Mouse (Mus musculus): ENCODE results near the gene Mafk.
"Not testable (repeated sequence)": the region's sequence is repeated elsewhere in the genome, so short reads cannot be mapped to it uniquely, and the experiment has no call there.

The Mafk gene

GRCm38 (mm10) chr5:139791227-139792158 lies at the start of gene Mafk:
TSS of gene Mafk (plus strand) at chr5:139791513.
- DNase-seq (ENCODE audit: low read depth in 2 of 2, low spot score in 2 of 2): peak; percentile 97 to 99

DNA sequence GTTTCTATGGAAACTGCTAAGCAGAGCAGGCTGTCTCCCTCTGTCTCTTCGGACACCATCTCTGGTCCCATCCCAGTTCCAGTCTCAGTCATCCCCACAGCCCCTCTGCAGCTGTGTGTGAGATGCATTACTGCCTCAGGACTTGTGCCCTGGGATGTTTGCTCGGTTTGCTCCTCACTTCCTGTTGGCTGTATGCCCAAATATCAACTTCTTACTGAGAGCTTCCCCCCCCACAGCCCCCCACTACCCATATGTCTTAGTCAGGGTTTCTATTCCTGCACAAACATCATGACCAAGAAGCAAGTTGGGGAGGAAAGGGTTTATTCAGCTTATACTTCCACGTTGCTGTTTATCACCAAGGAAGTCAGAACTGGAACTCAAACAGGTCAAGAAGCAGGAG lies 48.7 kb upstream of the Mafk start:
- not testable (repeated sequence) for DNase-seq (ENCODE audit: low read depth in 2 of 2, low spot score in 2 of 2)

- peak in 1 of 2 experiments; percentile 50 for DNase-seq (ENCODE audit: low read depth in 2 of 2, low spot score in 2 of 2)
Measured at GRCm38 (mm10) chr5:139745771-139746170, 45.5 kb upstream of the Mafk start.

DNA sequence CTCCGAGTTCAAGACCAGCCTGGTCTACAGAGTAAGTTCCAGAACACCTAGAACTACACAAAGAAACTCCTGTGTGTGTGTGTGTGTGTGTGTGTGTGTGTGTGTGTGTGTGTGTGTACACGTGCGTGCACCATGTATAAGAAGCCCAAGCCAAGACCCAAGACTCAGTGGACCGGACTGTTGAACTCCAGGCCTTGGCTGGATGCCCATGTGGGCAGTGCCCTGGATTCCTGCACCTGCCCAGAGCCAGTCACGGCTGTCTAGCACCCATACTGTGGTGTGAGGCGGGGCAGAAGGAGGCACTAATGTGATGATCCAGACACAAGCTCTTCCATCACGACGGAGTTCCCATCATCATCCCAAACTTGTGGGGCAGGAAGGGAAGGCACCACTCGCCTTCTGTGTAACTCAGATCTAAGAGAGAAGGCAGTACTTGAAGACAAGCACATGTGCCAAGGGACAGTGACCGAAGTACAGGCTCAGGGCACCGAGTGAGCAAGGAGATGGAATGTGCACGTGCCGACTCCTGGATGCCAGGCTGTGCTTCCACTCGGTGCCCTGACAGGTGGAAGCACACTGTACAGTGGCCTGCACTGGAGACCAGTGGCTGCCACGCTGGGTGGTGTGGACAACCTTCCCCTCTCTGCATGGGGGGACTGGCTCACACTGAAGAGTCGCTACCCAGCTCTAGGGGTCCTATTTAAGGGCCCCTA lies 41.7 kb upstream of the Mafk start:
- no peak for DNase-seq (ENCODE audit: low read depth in 2 of 2, low spot score in 2 of 2)

- DNase-seq (ENCODE audit: low read depth in 2 of 2, low spot score in 2 of 2): peak; percentile 60 to 62
Measured at GRCm38 (mm10) chr5:139750535-139750934, 40.8 kb upstream of the Mafk start.

- DNase-seq (ENCODE audit: low read depth in 2 of 2, low spot score in 2 of 2): no peak
Measured at GRCm38 (mm10) chr5:139754753-139755152, 36.6 kb upstream of the Mafk start.

GRCm38 (mm10) chr5:139756135-139756534 lies 35.2 kb upstream of the Mafk start:
- DNase-seq (ENCODE audit: low read depth in 2 of 2, low spot score in 2 of 2): no peak

- DNase-seq (ENCODE audit: low read depth in 2 of 2, low spot score in 2 of 2): no peak
Measured at GRCm38 (mm10) chr5:139756586-139756985, 34.7 kb upstream of the Mafk start.

DNA sequence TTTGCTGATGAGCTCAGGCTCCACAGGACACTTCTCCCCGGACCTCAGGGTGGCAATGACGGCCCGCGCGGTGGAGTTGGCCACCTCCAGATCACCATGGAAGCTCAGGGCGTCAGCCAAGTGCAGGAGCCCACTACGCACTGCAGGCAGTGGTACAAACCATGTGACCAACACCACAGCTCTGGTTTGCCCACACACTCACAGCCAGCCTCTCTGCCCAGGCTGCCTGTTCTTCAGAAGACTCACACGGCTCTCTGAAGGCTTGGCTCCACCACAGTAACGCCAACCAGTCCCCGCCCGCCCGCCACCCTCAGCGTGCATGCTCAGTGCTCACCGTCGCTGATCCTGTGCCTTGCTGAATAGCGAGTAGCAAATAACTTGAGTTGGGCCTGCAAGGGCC lies 33.2 kb upstream of the Mafk start:
- DNase-seq (ENCODE audit: low read depth in 2 of 2, low spot score in 2 of 2): no peak

GRCm38 (mm10) chr5:139764296-139764695 lies 27.0 kb upstream of the Mafk start:
- no peak for DNase-seq (ENCODE audit: low read depth in 2 of 2, low spot score in 2 of 2)

DNA sequence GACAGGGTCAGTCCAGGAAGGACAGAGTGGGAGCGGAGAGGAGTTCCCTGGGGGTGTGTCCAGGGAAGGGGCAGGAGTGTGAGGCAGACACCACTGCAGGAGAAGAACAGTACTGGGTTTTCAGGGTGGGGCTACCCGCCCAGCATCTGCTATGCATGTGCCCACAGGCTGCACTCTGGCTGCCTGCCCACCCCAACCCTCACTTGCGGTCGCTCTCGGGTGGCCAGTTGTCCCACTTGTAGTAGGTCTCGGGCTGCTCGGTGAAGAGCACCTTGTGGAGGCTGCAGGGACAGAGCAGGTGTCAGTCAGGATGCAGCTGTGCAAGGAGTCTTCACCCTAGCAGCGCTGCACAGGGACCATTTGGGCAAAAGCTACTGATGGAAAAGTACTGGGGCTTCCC lies 23.1 kb upstream of the Mafk start:
- no peak for DNase-seq (ENCODE audit: low read depth in 2 of 2, low spot score in 2 of 2)

GRCm38 (mm10) chr5:139775216-139775926 lies 15.9 kb upstream of the Mafk start, which contains the start of gene Ints1:
TSS of gene Ints1 (minus strand) at chr5:139775674.
- DNase-seq (ENCODE audit: low read depth in 2 of 2, low spot score in 2 of 2): peak; percentile 94 to 95

GRCm38 (mm10) chr5:139776966-139777365 lies 14.3 kb upstream of the Mafk start:
- DNase-seq (ENCODE audit: low read depth in 2 of 2, low spot score in 2 of 2): no peak

- DNase-seq (ENCODE audit: low read depth in 2 of 2, low spot score in 2 of 2): no peak
Measured at GRCm38 (mm10) chr5:139781406-139781805, 9.9 kb upstream of the Mafk start.

- no peak for DNase-seq (ENCODE audit: low read depth in 2 of 2, low spot score in 2 of 2)
Measured at GRCm38 (mm10) chr5:139789466-139789865, 1.8 kb upstream of the Mafk start.

GRCm38 (mm10) chr5:139792159-139792775 lies 954 bp downstream of the Mafk start:
- no peak for DNase-seq (ENCODE audit: low read depth in 2 of 2, low spot score in 2 of 2)

GRCm38 (mm10) chr5:139792966-139793337 lies 1.6 kb downstream of the Mafk start:
- DNase-seq (ENCODE audit: low read depth in 2 of 2, low spot score in 2 of 2): no peak

- DNase-seq (ENCODE audit: low read depth in 2 of 2, low spot score in 2 of 2): no peak
Measured at GRCm38 (mm10) chr5:139793338-139794089, 2.2 kb downstream of the Mafk start.

DNA sequence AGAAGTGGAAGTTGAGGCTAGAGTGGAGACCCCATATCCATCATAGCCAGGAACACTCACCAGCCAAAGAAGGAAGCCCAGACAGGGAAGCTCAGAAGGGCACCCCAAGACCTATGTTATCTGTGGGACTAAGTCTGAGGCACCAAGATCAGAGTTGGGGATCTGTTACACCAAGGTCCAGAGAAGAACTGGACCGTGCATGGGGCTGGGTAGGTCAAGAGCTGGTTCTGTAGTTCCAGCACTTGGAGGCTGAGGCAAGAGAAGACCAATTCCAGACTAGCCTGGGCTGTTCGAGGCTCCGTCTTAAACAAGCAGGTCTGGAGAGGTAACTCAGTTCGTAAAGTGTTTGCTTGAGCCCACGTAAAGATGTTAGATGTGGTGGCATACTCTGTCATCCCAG lies 2.8 kb downstream of the Mafk start:
- no peak for DNase-seq (ENCODE audit: low read depth in 2 of 2, low spot score in 2 of 2)

DNA sequence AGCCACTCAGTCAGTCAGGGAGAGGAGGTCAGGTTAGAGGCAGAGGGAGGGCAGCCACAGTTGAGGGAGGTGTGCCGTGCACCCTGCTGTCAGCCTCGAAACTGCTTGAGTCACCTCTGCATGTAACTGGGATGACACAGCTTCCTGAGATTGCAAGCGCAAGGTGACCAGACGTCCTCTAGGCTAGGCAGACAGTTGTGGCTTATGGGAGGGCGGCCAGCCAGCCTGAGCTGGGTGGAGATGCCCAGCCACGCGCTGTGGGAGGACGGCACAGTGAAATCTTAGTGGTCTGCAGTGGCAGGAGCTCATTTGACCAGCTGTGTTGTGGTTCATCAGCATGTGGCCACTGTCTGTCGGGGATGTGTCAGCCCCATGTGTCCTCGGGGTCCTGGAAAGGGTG lies 3.6 kb downstream of the Mafk start:
- no peak for DNase-seq (ENCODE audit: low read depth in 2 of 2, low spot score in 2 of 2)
